Mouse (Mus musculus) urinary bladder, postnatal 36 days (tissue): Measurements from ENCODE around the gene Hspb7.

Experiments used
- DNase-seq, 2 experiments: peaks; one replicate each; pipeline ENCODE4 v3.0.0; 2022; ENCODE audit warnings: low spot score in 2 of 2, mixed read lengths in 1 of 2

The Hspb7 gene

GRCm38 (mm10) chr4:141469343-141469742 lies 48.8 kb downstream of the Hspb7 start:
- DNase-seq, result no peak

DNA sequence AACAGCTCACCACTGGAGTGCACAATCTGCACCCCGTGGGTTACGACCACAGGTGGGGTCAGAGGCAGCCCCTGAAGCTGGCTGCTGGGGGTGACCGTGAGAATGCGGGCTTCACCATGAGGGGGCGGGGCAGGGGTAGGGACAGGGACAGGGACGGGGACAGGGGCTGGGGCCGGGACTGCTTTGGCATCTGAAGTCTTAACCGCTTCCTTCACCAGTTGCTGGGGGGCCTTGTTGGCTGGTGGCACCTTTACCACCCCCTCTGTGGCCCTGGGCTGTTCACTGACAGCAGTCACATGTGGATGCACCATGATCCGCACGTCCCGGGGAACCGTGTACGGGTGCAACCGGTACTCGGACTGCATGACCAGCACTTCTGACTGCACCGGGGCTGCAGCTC lies 50.9 kb downstream of the Hspb7 start:
- DNase-seq, result no peak

DNA sequence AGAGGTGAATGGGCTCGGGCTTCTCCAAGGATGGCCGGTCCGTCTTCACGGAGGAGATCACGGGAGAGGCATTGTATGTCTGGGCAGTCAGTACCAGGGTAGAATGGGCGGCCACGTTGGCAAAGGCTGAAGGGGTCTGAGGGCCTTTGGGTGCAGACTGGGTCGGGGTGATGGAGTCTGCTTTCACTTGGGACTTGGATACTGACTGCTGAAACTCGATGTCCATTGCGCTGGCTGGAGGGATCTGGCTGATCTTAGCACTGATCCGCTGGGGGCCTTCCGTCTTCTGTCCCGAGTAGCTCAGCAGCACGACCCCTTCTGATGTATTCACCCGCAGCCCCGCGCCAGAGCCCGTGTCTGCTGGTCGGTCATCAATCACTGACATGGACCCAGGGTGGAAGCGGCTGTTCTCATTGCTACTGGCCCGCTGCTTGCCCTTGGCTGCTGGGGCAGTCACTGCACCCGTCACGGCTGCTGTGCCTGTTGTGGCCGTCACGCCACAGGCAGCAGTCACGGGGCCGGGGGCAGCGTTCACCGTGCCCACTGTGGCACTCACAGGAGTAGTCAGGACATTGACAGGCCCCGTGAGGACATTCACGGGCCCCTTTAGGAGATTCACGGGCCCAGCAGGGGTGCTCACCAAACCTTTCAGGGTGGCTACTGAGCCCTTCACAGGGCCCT lies 52.2 kb downstream of the Hspb7 start:
- DNase-seq, result no peak

GRCm38 (mm10) chr4:141474431-141474830 lies 53.9 kb downstream of the Hspb7 start:
- no peak for DNase-seq
